Mouse (Mus musculus) kidney, adult 2 months (tissue): ENCODE measurements around the gene Kdm8. TPM values are rescaled to one million over a fixed set of nuclear protein-coding genes. Genes with fewer than 3 reads are reported as not detected.

ENCODE experiments used
- DNase-seq: peaks from one replicate; pipeline ENCODE4 v3.0.0; 2021
- H3K27ac ChIP-seq: fragments of 200-500 bp; 2 replicates; pipeline ENCODE4 v1.5.1; 2012; ENCODE audit warnings: low read depth, low read length, control low read depth, inconsistent platforms; ENCODE audit not compliant: insufficient read depth
- H3K27me3 ChIP-seq: fragments of 200-500 bp; replicated peaks from 2 replicates; pipeline ENCODE4 v1.6.1; 2012; ENCODE audit warnings: mild to moderate bottlenecking, moderate library complexity, low read length, inconsistent platforms; ENCODE audit not compliant: control insufficient read depth, insufficient read depth
- H3K36me3 ChIP-seq: fragments of 200-500 bp; 2 replicates; pipeline ENCODE4 v1.6.1; 2012; ENCODE audit warnings: mild to moderate bottlenecking, moderate library complexity, low read length, inconsistent platforms; ENCODE audit not compliant: control insufficient read depth, insufficient read depth
- H3K4me1 ChIP-seq: fragments of 200-500 bp; 2 replicates; pipeline ENCODE4 v1.6.1; 2011; ENCODE audit warnings: low read length; ENCODE audit not compliant: control insufficient read depth, insufficient read depth
- H3K4me3 ChIP-seq: fragments of 200-500 bp; 2 replicates; pipeline ENCODE4 v1.5.1; 2011; ENCODE audit warnings: mild to moderate bottlenecking, low read depth, low read length, control low read depth; ENCODE audit not compliant: insufficient read depth
- CTCF ChIP-seq: fragments of 200-500 bp; conservative IDR thresholded peaks from 2 replicates; pipeline ENCODE4 v1.5.1; 2011; ENCODE audit warnings: low read depth, mild to moderate bottlenecking, control low read depth, low read length, moderate library complexity, mixed read lengths; ENCODE audit not compliant: insufficient read depth, insufficient read length
- POLR2A ChIP-seq: fragments of 200-500 bp; IDR thresholded peaks from one replicate; pipeline ENCODE4 v1.6.1; 2011; ENCODE audit warnings: low read depth, low read length, control low read depth
- WGBS: fragments of 180-500 bp; shearing (Covaris S2); methylation state at CpG from one replicate; pipeline ENCODE4 v1.1.7; 2018; 5-methylcytosine and 5-hydroxymethylcytosine counted together
- polyA plus RNA-seq: library from polyadenylated mRNA; depleted of rRNA; stranded (reverse); fragments of >200 nt; gene quantifications from 2 replicates; pipeline ENCODE4 v1.2.3, GENCODE M21; 2012; rRNA removed

The Kdm8 gene
- polyA plus RNA-seq, result 3.2 and 3.3 TPM in 2 replicates

DNA sequence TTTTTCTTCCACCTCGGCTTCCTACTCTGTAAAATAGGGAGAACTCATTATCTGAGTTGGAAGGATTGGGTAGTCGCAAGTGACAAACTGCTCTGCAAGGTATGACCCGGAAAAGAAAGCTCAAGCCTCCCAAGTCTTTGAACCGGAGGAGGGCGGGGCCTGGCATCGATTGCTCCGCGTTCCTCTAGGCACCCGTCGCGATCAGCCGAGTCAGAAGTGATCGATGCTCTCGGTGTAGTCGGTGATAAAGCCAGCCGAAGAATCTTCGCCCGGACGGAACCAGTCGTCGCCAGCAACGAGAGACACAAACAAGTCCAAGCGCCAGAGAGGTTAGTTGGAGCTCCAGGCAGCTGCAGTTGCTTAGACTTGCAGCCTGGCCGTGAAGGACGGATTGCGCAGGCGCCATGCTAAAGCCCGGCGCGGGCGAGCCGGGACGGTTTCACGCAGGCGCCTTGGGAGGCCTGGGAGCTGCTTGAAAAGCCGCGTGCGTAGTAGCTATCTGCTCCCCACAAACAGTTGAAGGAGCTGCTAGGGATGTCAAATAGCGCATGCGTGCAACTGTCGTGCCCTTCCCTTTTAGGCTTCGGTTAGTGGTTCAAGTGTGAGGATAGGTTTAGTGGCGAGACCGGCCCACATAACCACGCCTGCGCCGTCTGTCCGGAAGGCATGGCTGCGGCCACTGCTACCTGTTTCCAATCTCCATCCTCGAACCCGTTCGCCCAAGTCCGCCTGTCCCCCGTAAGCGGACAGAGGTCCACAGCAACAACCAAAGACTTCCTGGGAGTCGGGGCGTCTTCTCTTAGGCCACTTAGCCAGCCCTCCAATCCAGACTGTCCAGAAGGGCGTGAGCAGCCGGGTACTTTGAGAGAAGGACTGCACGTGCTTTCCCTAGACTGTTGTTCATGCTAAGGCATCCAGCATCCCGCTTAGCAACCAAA lies at the start of gene Kdm8:
TSS of gene Kdm8 (plus strand) at position 213 of the 938 bp plus-strand sequence.
- peak within 1 kb of the TSS; percentile 74 for H3K4me3 ChIP-seq
- H3K27me3 ChIP-seq, result no peaks in the 10 kb centered on the region
- DNase-seq, result peak; percentile 97
- peak within 1 kb of the TSS; percentile 92 for H3K27ac ChIP-seq
- WGBS, result 1% methylated on average over 61 of the region's 61 CpGs
- TF ChIP-seq POLR2A (no peak), CTCF (no peak)
- no peaks in the 10 kb centered on the region for H3K36me3 ChIP-seq
- peaks cover 6% of the 10 kb centered on the region; the same call in 1 of the 2 replicates for H3K4me1 ChIP-seq

GRCm38 (mm10) chr7:125398116-125398515 lies 46.4 kb upstream of the Kdm8 start:
- no peak for DNase-seq
- TF ChIP-seq CTCF, result no peak
- TF ChIP-seq POLR2A, result no peak

GRCm38 (mm10) chr7:125398687-125399086 lies 45.8 kb upstream of the Kdm8 start:
- no peaks in the 10 kb centered on the region for H3K27me3 ChIP-seq
- peak; percentile 1 for DNase-seq
- TF ChIP-seq POLR2A (no peak), CTCF (no peak)
- WGBS, result 45% methylated on average over 6 of the region's 6 CpGs
- H3K4me1 ChIP-seq, result no peaks in the 10 kb centered on the region
- no peak overlapping the region for H3K4me3 ChIP-seq
- no peaks in the 10 kb centered on the region for H3K36me3 ChIP-seq
- no peak overlapping the region for H3K27ac ChIP-seq

More at GRCm38 (mm10) chr7:125398116-125398515, 46.4 kb upstream of the Kdm8 start:
- Histone ChIP-seq H3K27me3 (no peaks in the 10 kb centered on the region), H3K27ac (no peak overlapping the region), H3K4me1 (no peaks in the 10 kb centered on the region), H3K36me3 (no peaks in the 10 kb centered on the region), H3K4me3 (no peak overlapping the region)
- whole genome bisulfite sequencing, result 79% methylated on average over 8 of the region's 8 CpGs

- DNase-seq, result no peak
- WGBS, result 74% methylated on average over 6 of the region's 6 CpGs
- no peaks in the 10 kb centered on the region for H3K4me1 ChIP-seq
- no peaks in the 10 kb centered on the region for H3K36me3 ChIP-seq
- H3K27me3 ChIP-seq, result no peaks in the 10 kb centered on the region
- no peak overlapping the region for H3K27ac ChIP-seq
- TF ChIP-seq CTCF, result no peak
- TF ChIP-seq POLR2A, result no peak
- no peak overlapping the region for H3K4me3 ChIP-seq
Measured at GRCm38 (mm10) chr7:125407136-125407535, 37.3 kb upstream of the Kdm8 start.

- H3K4me1 ChIP-seq, result no peaks in the 10 kb centered on the region
- no peak for DNase-seq
- H3K4me3 ChIP-seq, result no peak overlapping the region
- 94% methylated on average over 1 of the region's 1 CpGs for WGBS
- H3K27ac ChIP-seq, result no peak overlapping the region
- TF ChIP-seq CTCF (no peak), POLR2A (no peak)
- H3K27me3 ChIP-seq, result no peaks in the 10 kb centered on the region
- H3K36me3 ChIP-seq, result no peaks in the 10 kb centered on the region
Measured at GRCm38 (mm10) chr7:125415087-125415486, 29.4 kb upstream of the Kdm8 start.

GRCm38 (mm10) chr7:125415776-125416175 lies 28.7 kb upstream of the Kdm8 start:
- Histone ChIP-seq H3K36me3 (no peaks in the 10 kb centered on the region), H3K4me1 (no peaks in the 10 kb centered on the region), H3K4me3 (no peak overlapping the region), H3K27me3 (no peaks in the 10 kb centered on the region), H3K27ac (no peak overlapping the region)
- 90% methylated on average over 4 of the region's 4 CpGs for WGBS
- DNase-seq, result no peak
- TF ChIP-seq CTCF (no peak), POLR2A (no peak)

GRCm38 (mm10) chr7:125416762-125417161 lies 27.7 kb upstream of the Kdm8 start:
- H3K4me3 ChIP-seq, result no peak overlapping the region
- TF ChIP-seq CTCF, result no peak
- no peak for TF ChIP-seq POLR2A
- H3K36me3 ChIP-seq, result no peaks in the 10 kb centered on the region
- no peak overlapping the region for H3K27ac ChIP-seq
- no peak for DNase-seq
- WGBS, result 71% methylated on average over 5 of the region's 5 CpGs
- H3K27me3 ChIP-seq, result no peaks in the 10 kb centered on the region
- no peaks in the 10 kb centered on the region for H3K4me1 ChIP-seq
